In the genomic region with DNA sequence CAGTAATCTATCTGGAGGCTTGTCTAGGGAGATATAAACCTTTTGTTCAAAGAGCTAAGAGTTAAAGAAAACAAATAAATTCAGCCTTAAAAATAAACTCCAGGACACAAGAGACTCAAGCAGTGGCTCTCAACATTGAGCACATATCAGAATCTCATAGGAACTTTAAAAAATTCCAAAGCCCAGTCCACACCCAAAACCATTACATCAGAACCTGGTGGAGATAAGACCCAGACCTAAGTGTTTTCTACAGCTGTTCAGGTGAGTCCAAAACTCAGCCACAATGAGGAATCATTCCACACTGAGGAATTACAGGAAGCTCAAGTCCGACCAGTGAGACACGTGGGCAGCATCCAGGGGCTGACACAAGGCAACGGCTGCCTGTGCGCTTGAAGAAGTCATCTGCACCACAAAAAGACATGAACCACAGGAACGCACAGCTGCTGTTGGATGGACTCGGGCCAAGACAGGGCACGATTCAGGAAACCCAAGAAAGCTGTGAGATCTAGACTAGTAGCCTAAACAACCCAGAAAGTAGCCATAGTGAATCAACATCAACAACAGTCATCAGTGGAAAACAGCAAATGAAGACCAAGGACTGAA, we compare ENCODE assay signal across 14 mouse cellular contexts.
A peak's percentile ranks its signal among the peaks of the same experiment; 100 is the strongest.
DNase-seq lines count a peak whose midpoint lies in the region; ATAC-seq and TF ChIP-seq lines count a peak whose summit lies in the region.
"Had no signal": no experiment of that assay in that cellular context is flagged by ENCODE, and none has a peak within 500 bp of the region (broad histone marks: within the 10 kb centered on the region; RNA-seq: fewer than 3 reads in every experiment).

No protein-coding gene starts in this region.

- no peak for DNase-seq in frontal cortex, postnatal 14 days (ENCODE audit: low spot score in 2 of 2)
- DNase-seq in right cerebral cortex, postnatal 14 days, result peak; percentile 14
- no peak for DNase-seq in right cerebral cortex, adult 18-20 months
- no peak for DNase-seq in cerebellum, adult 18-20 months
- no peak for DNase-seq in urinary bladder, adult 18-20 months (ENCODE audit: low spot score in 2 of 2)
- DNase-seq: adrenal gland, postnatal 14 days; cerebellum, adult 9-11 months; kidney, adult 18-20 months had no signal

- no peaks in the 10 kb centered on the region for H3K27me3 ChIP-seq in myocyte (ENCODE audit: control insufficient read depth, insufficient read depth, insufficient read length)
- H3K27me3 ChIP-seq: limb, embryonic 12.5 days; lung, embryonic 15.5 days; Patski had no signal

- H3K4me3 ChIP-seq in myocyte, result no peak overlapping the region
- H3K4me3 ChIP-seq: limb, embryonic 12.5 days; lung, embryonic 15.5 days had no signal

- no peak for TF ChIP-seq POLR2A in myocyte (IDR thresholded peaks at IDR 0.05; ENCODE audit: insufficient read length, low read depth)

- peak; percentile 38; the same call in 1 of the 2 replicates for ATAC-seq in frontal cortex, adult (ENCODE audit: low TSS enrichment)
- no peak for ATAC-seq in erythroblast, adult 5-6 weeks (replicated peaks; ENCODE audit: low FRiP score, poor library complexity, severe bottlenecking)

- H3K79me2 ChIP-seq in myocyte (ENCODE audit: control insufficient read depth, insufficient read depth), result no peaks in the 10 kb centered on the region

- peaks cover 5% of the 10 kb centered on the region for H3K36me3 ChIP-seq in myocyte (ENCODE audit: control insufficient read depth, insufficient read depth)
- H3K36me3 ChIP-seq: limb, embryonic 12.5 days; lung, embryonic 15.5 days had no signal

- H3K4me2 ChIP-seq in myocyte (ENCODE audit: low read depth), result peak overlapping the region; percentile 40
- H3K4me2 ChIP-seq: limb, embryonic 12.5 days; lung, embryonic 15.5 days had no signal

- H3ac ChIP-seq in myocyte (ENCODE audit: control insufficient read depth, insufficient read length), result no peak overlapping the region

TF ChIP-seq in myocyte, 11 proteins besides CTCF, POLR2A, EP300 and RAD21:
- TF ChIP-seq E2F4 (IDR thresholded peaks at IDR 0.05; ENCODE audit: insufficient read depth), result no peak
- peak; percentile 90 for TF ChIP-seq TCF3 (IDR thresholded peaks at IDR 0.05; ENCODE audit: insufficient read length, low read depth)
- peak; percentile 95 to 100 (median 98) for TF ChIP-seq MYOG (IDR thresholded peaks at IDR 0.05; ENCODE audit: control insufficient read depth in 1 of 3, insufficient read depth in 1 of 3, insufficient read length in 2 of 3, low read depth in 2 of 3)
- peak in 2 of 3 experiments; percentile 98 for TF ChIP-seq MYOD1 (IDR thresholded peaks at IDR 0.05; ENCODE audit: control insufficient read depth in 1 of 3, insufficient read length in 2 of 3, low read depth in 2 of 3)
- no peak for TF ChIP-seq REST (IDR thresholded peaks at IDR 0.05; ENCODE audit: insufficient read depth, insufficient read length)
- no peak for TF ChIP-seq CEBPB (IDR thresholded peaks at IDR 0.05; ENCODE audit: insufficient read depth, poor library complexity, severe bottlenecking)
- no peak for TF ChIP-seq SRF (IDR thresholded peaks at IDR 0.05; ENCODE audit: control insufficient read depth, insufficient read length, low read depth)
- peak; percentile 82 for TF ChIP-seq USF1 (IDR thresholded peaks at IDR 0.05; ENCODE audit: low read depth)
- TF ChIP-seq MAX (IDR thresholded peaks at IDR 0.05; ENCODE audit: low read depth), result no peak
- TF ChIP-seq TCF12 (IDR thresholded peaks at IDR 0.05; ENCODE audit: insufficient read depth, poor library complexity, severe bottlenecking), result peak; percentile 91
- TF ChIP-seq POLR2AphosphoS2 (IDR thresholded peaks at IDR 0.05; ENCODE audit: insufficient read length, low read depth), result peak; percentile 26
